Mouse (Mus musculus) spleen, adult 2 months (tissue): ENCODE data around the gene Atg9b. TPM values are rescaled to one million over a fixed set of nuclear protein-coding genes. Genes with fewer than 3 reads are reported as not detected.

Source experiments
- DNase-seq, 2 experiments: peaks; one replicate each; pipeline versions ENCODE4 v3.0.0 to v3.0.0-alpha.2; 2012 to 2021; ENCODE audit warnings: low spot score in 2 of 2, low read depth in 1 of 2
- H3K27ac ChIP-seq: fragments of 200-500 bp; 2 replicates; pipeline ENCODE4 v1.5.1; 2012; ENCODE audit warnings: low read length, inconsistent platforms; ENCODE audit not compliant: insufficient read depth
- H3K27me3 ChIP-seq: fragments of 200-500 bp; 2 replicates; pipeline ENCODE4 v1.6.1; 2012; ENCODE audit warnings: mild to moderate bottlenecking, moderate library complexity, low read length, inconsistent platforms; ENCODE audit not compliant: control insufficient read depth, insufficient read depth
- H3K36me3 ChIP-seq: fragments of 200-500 bp; 2 replicates; pipeline ENCODE4 v1.6.1; 2012; ENCODE audit warnings: mild to moderate bottlenecking, low read length, inconsistent platforms; ENCODE audit not compliant: control insufficient read depth, insufficient read depth
- H3K4me1 ChIP-seq: fragments of 200-500 bp; 2 replicates; pipeline ENCODE4 v1.6.1; 2011; ENCODE audit warnings: inconsistent platforms; ENCODE audit not compliant: control insufficient read depth, insufficient read depth, insufficient read length
- H3K4me3 ChIP-seq: fragments of 200-500 bp; 2 replicates; pipeline ENCODE4 v1.5.1; 2011; ENCODE audit warnings: mild to moderate bottlenecking, inconsistent platforms; ENCODE audit not compliant: insufficient read depth, insufficient read length; ENCODE audit errors: extremely low read depth
- CTCF ChIP-seq: fragments of 200-500 bp; IDR thresholded peaks from 2 replicates; pipeline ENCODE4 v1.5.1; 2011; ENCODE audit warnings: mild to moderate bottlenecking, inconsistent platforms; ENCODE audit not compliant: insufficient read depth, insufficient read length, insufficient replicate concordance; ENCODE audit errors: extremely low read depth
- POLR2A ChIP-seq: fragments of 200-500 bp; IDR thresholded peaks from 2 replicates; pipeline ENCODE4 v1.6.1; 2011; ENCODE audit warnings: low read depth, low read length, inconsistent platforms
- WGBS: fragments of 180-500 bp; shearing (Covaris S2); methylation state at CpG from one replicate; pipeline ENCODE4 v1.1.7; 2018; 5-methylcytosine and 5-hydroxymethylcytosine counted together
- polyA plus RNA-seq: library from polyadenylated mRNA; depleted of rRNA; stranded (reverse); fragments of >200 nt; gene quantifications from 2 replicates; pipeline ENCODE4 v1.2.3, GENCODE M21; 2012

Gene Atg9b
- polyA plus RNA-seq, 1 experiment = 0.71 TPM

DNA sequence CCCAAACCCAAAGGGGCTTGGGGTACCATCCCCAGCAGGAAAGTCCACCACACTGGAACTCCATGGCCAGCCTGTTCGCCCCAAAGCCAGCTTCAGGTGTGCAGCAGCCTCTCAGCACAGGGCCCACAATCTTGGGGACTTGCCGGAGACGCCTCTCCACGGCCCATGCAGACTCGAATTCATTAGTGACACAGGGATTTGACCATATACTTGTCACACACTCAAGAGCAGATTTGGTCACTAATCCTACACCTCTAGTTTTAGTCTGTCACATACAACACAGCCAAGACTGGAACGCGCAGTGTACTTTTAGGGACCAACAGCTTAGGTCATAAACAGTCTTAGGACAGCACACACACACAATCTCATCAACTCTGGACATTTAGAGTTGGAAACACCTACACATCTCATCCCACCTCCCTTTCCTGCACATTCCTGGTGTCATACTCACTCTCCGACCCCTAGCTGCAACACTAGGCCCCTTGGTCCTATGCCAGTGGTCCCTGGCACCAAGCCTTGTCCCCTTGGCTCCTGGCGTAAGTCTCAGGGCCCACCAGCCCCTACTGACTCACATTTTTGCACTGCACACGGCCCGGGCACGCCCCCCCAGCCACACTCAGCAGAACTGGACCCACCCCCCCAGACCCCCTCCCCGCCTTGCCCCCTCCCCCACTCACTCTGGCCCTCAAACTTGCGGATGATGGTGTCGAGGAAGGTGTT lies 41.3 kb downstream of the Atg9b start:
- Histone ChIP-seq H3K36me3 (no peaks in the 10 kb centered on the region), H3K4me1 (peaks cover 19% of the 10 kb centered on the region), H3K27ac (no peak overlapping the region), H3K4me3 (0 out of 2 replicates have a peak overlapping the region, but pooled peaks have one; percentile 39), H3K27me3 (peaks cover 13% of the 10 kb centered on the region)
- no peak for DNase-seq
- TF ChIP-seq POLR2A (no peak), CTCF (no peak)
- WGBS = 57% methylated on average over 14 of the region's 15 CpGs

DNA sequence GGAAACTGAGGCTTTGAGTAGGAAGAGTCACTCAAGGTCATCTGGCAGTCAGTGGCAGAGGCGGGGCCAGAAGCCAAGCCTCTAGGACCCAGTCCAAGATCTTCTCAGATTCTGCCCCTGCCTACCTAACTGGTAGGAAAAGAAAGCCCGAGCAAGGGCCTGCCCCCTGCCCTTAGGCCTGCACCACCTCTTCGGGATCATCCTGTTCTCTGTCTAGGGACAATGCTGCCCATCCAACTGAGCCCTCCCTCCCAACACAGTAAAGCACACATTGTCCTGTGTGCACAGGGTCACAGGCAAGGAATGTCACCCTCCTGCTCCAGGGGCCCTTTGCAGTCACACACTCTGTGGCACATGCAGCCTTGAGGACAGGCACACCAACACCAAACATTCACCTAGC lies 41.9 kb downstream of the Atg9b start:
- no peak overlapping the region for H3K4me3 ChIP-seq
- H3K4me1 ChIP-seq = peaks cover 19% of the 10 kb centered on the region
- DNase-seq = no peak
- no peaks in the 10 kb centered on the region for H3K36me3 ChIP-seq
- H3K27ac ChIP-seq = no peak overlapping the region
- WGBS = 88% methylated on average over 3 of the region's 3 CpGs
- TF ChIP-seq POLR2A = no peak
- TF ChIP-seq CTCF = no peak
- H3K27me3 ChIP-seq = peaks cover 13% of the 10 kb centered on the region

DNA sequence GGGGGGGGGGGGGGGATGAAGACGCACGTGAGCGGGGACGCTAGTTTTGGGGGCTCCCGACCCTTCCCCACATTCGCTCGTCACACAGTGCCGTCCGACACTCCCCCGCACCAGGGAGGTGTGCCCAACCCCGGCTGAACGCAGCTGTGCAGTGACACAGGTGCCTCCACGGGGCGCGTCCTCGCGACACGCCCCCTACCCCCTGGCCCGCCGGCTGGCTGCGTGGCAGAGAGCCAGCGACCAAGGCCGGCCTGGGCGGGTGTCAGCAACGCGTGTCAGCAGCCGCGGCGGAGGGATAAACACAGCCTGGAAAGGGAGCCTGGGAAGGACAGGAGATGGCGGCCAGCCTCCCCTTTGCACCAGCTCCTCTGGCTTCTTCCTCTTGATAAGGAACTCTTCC lies 43.4 kb downstream of the Atg9b start:
- no peak for DNase-seq
- H3K4me1 ChIP-seq = peaks cover 30% of the 10 kb centered on the region

DNA sequence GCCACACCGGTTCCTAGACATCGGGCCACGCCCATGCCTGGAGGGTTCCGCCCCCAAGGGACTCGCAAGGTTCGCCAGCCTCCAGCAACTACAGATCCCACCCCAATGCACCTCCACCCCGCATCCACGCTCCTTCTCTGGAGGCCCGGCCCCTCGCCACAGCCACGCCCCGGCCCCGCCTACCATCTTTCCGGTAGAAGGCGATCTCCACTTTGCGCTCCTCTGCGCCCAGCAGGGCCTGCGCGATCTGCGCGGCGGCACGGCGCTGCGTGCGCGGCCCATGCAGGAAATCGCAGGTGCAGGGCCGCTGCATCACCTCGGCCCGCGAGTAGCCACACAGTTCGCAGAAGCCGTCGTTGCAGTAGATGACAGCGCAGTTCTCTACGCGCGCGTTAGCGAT lies 43.8 kb downstream of the Atg9b start:
- Histone ChIP-seq H3K27me3 (peaks cover 13% of the 10 kb centered on the region), H3K4me1 (peaks cover 30% of the 10 kb centered on the region), H3K36me3 (no peaks in the 10 kb centered on the region), H3K4me3 (peak overlapping the region; percentile 59), H3K27ac (peak overlapping the region; percentile 8; the same call in 1 of the 2 replicates)
- TF ChIP-seq POLR2A (peak; percentile 28; the same call in 1 of the 2 replicates), CTCF (no peak)
- DNase-seq = peak; percentile 40 to 61
- 1% methylated on average over 41 of the region's 41 CpGs for WGBS

More for the DNA sequence above, 43.4 kb downstream of the Atg9b start:
- Histone ChIP-seq H3K27me3 (peaks cover 13% of the 10 kb centered on the region), H3K27ac (peak overlapping the region; percentile 8; the same call in 1 of the 2 replicates), H3K4me3 (peak overlapping the region; percentile 59), H3K36me3 (no peaks in the 10 kb centered on the region)
- WGBS = under 1% methylated on average over 25 of the region's 30 CpGs
- no peak for TF ChIP-seq POLR2A
- no peak for TF ChIP-seq CTCF

DNA sequence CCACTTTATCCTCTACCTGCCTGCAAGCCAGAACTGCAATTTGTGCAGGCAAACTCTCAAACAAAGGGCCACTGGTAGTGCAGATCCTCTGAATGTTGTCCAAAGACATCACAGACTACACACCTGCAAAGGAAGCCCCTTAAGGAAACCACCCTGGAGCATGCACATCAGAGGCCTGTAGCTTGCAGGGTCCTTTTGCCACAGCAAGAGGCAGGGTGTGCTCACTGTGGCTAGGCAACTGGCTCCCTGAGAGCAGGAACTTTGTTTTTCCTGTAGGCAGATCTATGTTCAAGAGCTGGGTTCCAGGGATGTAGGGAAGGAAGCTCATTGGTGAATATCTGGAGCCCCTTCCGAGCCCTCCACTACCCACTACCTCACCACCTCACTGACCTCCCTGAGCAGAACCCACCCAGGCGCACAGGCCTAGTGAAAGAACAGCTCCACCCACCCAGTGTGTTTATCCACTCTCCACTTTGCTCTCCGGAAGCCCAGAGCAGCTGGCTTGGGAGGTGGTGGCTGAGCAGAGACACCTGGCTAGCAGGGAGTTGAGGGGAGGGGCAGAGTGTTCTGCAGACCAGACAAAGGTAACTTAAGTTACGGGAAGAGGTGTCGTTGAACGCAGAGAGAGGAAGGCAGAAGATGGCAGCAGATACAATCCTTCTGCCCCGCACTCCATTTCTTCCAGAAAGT lies 44.6 kb downstream of the Atg9b start:
- no peaks in the 10 kb centered on the region for H3K36me3 ChIP-seq
- WGBS = 78% methylated on average over 7 of the region's 7 CpGs
- no peak for DNase-seq
- H3K27ac ChIP-seq = no peak overlapping the region
- TF ChIP-seq POLR2A = no peak
- TF ChIP-seq CTCF = no peak
- peaks cover 13% of the 10 kb centered on the region for H3K27me3 ChIP-seq
- H3K4me1 ChIP-seq = peaks cover 28% of the 10 kb centered on the region
- H3K4me3 ChIP-seq = no peak overlapping the region

DNA sequence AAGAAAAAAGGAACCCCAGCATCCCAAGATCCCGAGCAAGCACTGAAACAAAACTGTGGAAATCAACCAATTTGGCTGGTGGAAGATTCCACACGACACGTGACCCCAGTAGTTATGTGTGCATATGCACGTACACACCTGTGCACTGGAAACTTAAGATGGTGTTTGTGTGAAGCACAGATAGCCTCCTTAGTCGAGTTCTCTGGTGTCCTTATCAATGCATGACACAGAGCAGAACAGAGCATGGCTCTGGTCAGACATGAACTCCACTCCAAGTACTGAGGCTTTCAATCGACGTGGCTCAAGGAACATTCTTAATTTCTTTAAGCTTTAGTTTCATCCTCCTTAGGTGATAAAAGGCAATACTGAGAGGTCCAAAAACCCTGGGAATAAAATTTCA lies 45.6 kb downstream of the Atg9b start:
- H3K36me3 ChIP-seq = no peaks in the 10 kb centered on the region
- H3K4me3 ChIP-seq = no peak overlapping the region
- peaks cover 5% of the 10 kb centered on the region for H3K27me3 ChIP-seq
- 80% methylated on average over 7 of the region's 7 CpGs for WGBS
- TF ChIP-seq POLR2A = no peak
- no peak for TF ChIP-seq CTCF
- H3K4me1 ChIP-seq = peaks cover 21% of the 10 kb centered on the region
- no peak overlapping the region for H3K27ac ChIP-seq
- DNase-seq = no peak
